ENCODE assay signal across 26 mouse cellular contexts in genomic region chr12:107394467-107394866, GRCm38 (mm10).
"Had no signal": no experiment of that assay in that cellular context is flagged by ENCODE, and none has a peak within 500 bp of the region (broad histone marks: within the 10 kb centered on the region; RNA-seq: fewer than 3 reads in every experiment).

No protein-coding gene starts in this region.

- H3K4me3 ChIP-seq: heart, adult 2 months; heart, embryonic 12.5 days; hindbrain, embryonic 10.5 days; hindbrain, embryonic 12.5 days; left cerebral cortex, adult 2 months; limb, embryonic 13.5 days; limb, embryonic 15.5 days; liver, embryonic 12.5 days had no signal

- H3K36me3 ChIP-seq: heart, embryonic 12.5 days; hindbrain, embryonic 10.5 days; hindbrain, embryonic 12.5 days; limb, embryonic 13.5 days; limb, embryonic 15.5 days; liver, embryonic 12.5 days had no signal

- H3K4me2 ChIP-seq: heart, embryonic 12.5 days; hindbrain, embryonic 12.5 days; hindbrain, embryonic 14.5 days; limb, embryonic 13.5 days; limb, embryonic 15.5 days; liver, embryonic 12.5 days had no signal

- H3K4me1 ChIP-seq: hindbrain, embryonic 10.5 days; hindbrain, embryonic 12.5 days; liver, embryonic 12.5 days had no signal

- ATAC-seq: forebrain, embryonic 16.5 days; hindbrain, embryonic 16.5 days; inflammation-experienced regulatory T-cells, adult 6 months; liver, embryonic 12.5 days had no signal

- H3K9ac ChIP-seq: heart, embryonic 12.5 days; hindbrain, embryonic 12.5 days; hindbrain, embryonic 14.5 days; limb, embryonic 13.5 days; limb, embryonic 15.5 days; liver, embryonic 12.5 days; liver, embryonic 14.5 days had no signal

- H3K27me3 ChIP-seq: heart, embryonic 12.5 days; hindbrain, embryonic 12.5 days; limb, embryonic 15.5 days; liver, embryonic 12.5 days had no signal

- DNase-seq: gastrocnemius, postnatal 14 days; gastrocnemius, postnatal 36 days; heart, adult 11 months; heart, adult 2 months; heart, postnatal 10 days; heart, postnatal 4 days; kidney, adult 11 months; kidney, adult 2 months; kidney, adult 9 months; kidney, postnatal 10 days; kidney, postnatal 25 days; kidney, postnatal 4 days; layer of hippocampus, adult 9-11 months; left cerebral cortex, postnatal 4 days had no signal

- H3K9me3 ChIP-seq: heart, embryonic 12.5 days; hindbrain, embryonic 10.5 days; hindbrain, embryonic 12.5 days; limb, embryonic 13.5 days; limb, embryonic 15.5 days; liver, embryonic 12.5 days had no signal

- H3K27ac ChIP-seq: heart, adult 2 months; hindbrain, embryonic 10.5 days; hindbrain, embryonic 12.5 days; hindbrain, embryonic 14.5 days; left cerebral cortex, adult 2 months; limb, embryonic 13.5 days; limb, embryonic 15.5 days; liver, embryonic 12.5 days; liver, embryonic 14.5 days had no signal
